Mouse (Mus musculus) MEL (cell line): ENCODE results near the gene Tmem161a. TPM values are rescaled to one million over a fixed set of nuclear protein-coding genes. Genes with fewer than 3 reads are reported as not detected.

Experiments used
- DNase-seq: peaks from one replicate; pipeline ENCODE4 v3.0.0; 2011; ENCODE audit warnings: low read depth, low spot score
- H3K27ac ChIP-seq: 2 replicates; pipeline ENCODE4 v1.5.1; 2012; ENCODE audit warnings: low read depth, mild to moderate bottlenecking, control low read depth, low read length, moderate library complexity; ENCODE audit not compliant: control insufficient read depth
- H3K27me3 ChIP-seq, 2 experiments: fragments of 150-350 bp in 1 of 2; sonication (generic) in 1 of 2; 2 replicates each; pipeline ENCODE4 v1.6.1; 2012; ENCODE audit warnings: low read length in 2 of 2, mild to moderate bottlenecking in 2 of 2, improper control_type of control experiment in 1 of 2, moderate library complexity in 1 of 2; ENCODE audit not compliant: insufficient read depth in 2 of 2, control insufficient read depth in 1 of 2
- H3K36me3 ChIP-seq, 2 experiments: 2 replicates each; pipeline ENCODE4 v1.6.1; 2012 to 2014; ENCODE audit warnings: low read length in 2 of 2, improper control_type of control experiment in 1 of 2, inconsistent platforms in 1 of 2, mild to moderate bottlenecking in 1 of 2; ENCODE audit not compliant: insufficient read depth in 2 of 2, control insufficient read depth in 1 of 2
- H3K4me1 ChIP-seq, 2 experiments: fragments of 150-350 bp in 1 of 2; sonication (generic) in 1 of 2; 2 replicates each; pipeline ENCODE4 v1.6.1; 2012; ENCODE audit warnings: low read length in 2 of 2, improper control_type of control experiment in 1 of 2, mild to moderate bottlenecking in 1 of 2; ENCODE audit not compliant: insufficient read depth in 2 of 2, control insufficient read depth in 1 of 2
- H3K4me3 ChIP-seq, 2 experiments: fragments of 150-350 bp in 1 of 2; sonication (generic) in 1 of 2; 2 replicates each; pipeline ENCODE4 v1.5.1; 2012; ENCODE audit warnings: low read depth in 2 of 2, low read length in 2 of 2, mild to moderate bottlenecking in 2 of 2, moderate library complexity in 2 of 2, control low read depth in 1 of 2, improper control_type of control experiment in 1 of 2; ENCODE audit not compliant: control insufficient read depth in 1 of 2, insufficient read depth in 1 of 2
- H3K79me2 ChIP-seq: 2 replicates; pipeline ENCODE4 v1.6.1; 2012; ENCODE audit warnings: mild to moderate bottlenecking, low read length, moderate library complexity; ENCODE audit not compliant: control insufficient read depth, poor library complexity, insufficient read depth
- H3K9ac ChIP-seq: 2 replicates; pipeline ENCODE4 v1.6.1; 2012; ENCODE audit warnings: low read depth, mild to moderate bottlenecking, control low read depth, low read length, moderate library complexity; ENCODE audit not compliant: control insufficient read depth, poor library complexity, severe bottlenecking
- H3K9me3 ChIP-seq: fragments of 150-350 bp; sonication (generic); replicated peaks from 2 replicates; pipeline ENCODE4 v1.6.1; 2012; ENCODE audit warnings: mild to moderate bottlenecking, low read length, improper control_type of control experiment, moderate library complexity; ENCODE audit not compliant: insufficient read depth
- CHD1 ChIP-seq: IDR thresholded peaks from 2 replicates; pipeline ENCODE4 v1.6.1; 2012; ENCODE audit warnings: low read depth, mild to moderate bottlenecking, inconsistent platforms, low read length, improper control_type of control experiment
- CTCF ChIP-seq, 3 experiments: IDR thresholded peaks in 2 of 3; conservative IDR thresholded peaks in 1 of 3; 2 replicates each; pipeline ENCODE4 v1.5.1; 2011 to 2012; ENCODE audit warnings: low read length in 3 of 3, low read depth in 2 of 3, mild to moderate bottlenecking in 2 of 3, improper control_type of control experiment in 1 of 3, inconsistent platforms in 1 of 3, mixed read lengths in 1 of 3, moderate library complexity in 1 of 3; ENCODE audit not compliant: control insufficient read depth in 1 of 3, insufficient read depth in 1 of 3, poor library complexity in 1 of 3, severe bottlenecking in 1 of 3
- ELF1 ChIP-seq: IDR thresholded peaks from 2 replicates; pipeline ENCODE4 v1.6.1; 2014; ENCODE audit warnings: low read depth, mild to moderate bottlenecking, inconsistent platforms, low read length, improper control_type of control experiment, moderate library complexity
- ETS1 ChIP-seq: IDR thresholded peaks from 2 replicates; pipeline ENCODE4 v1.6.1; 2012; ENCODE audit warnings: low read depth, mild to moderate bottlenecking, inconsistent platforms, low read length, improper control_type of control experiment, moderate library complexity
- HCFC1 ChIP-seq: IDR thresholded peaks from 2 replicates; pipeline ENCODE4 v1.6.1; 2012; ENCODE audit warnings: low read depth, mild to moderate bottlenecking, inconsistent platforms, low read length, improper control_type of control experiment, moderate library complexity
- KAT2A ChIP-seq: conservative IDR thresholded peaks from 2 replicates; pipeline ENCODE4 v1.6.1; 2012; ENCODE audit warnings: low read depth, low read length, improper control_type of control experiment, inconsistent platforms
- MAFK ChIP-seq: IDR thresholded peaks from 2 replicates; pipeline ENCODE4 v1.6.1; 2011; ENCODE audit warnings: low read depth, mild to moderate bottlenecking, low read length, improper control_type of control experiment, borderline replicate concordance
- MAX ChIP-seq: IDR thresholded peaks from 2 replicates; pipeline ENCODE4 v1.6.1; 2011; ENCODE audit warnings: low read length, improper control_type of control experiment
- MXI1 ChIP-seq: IDR thresholded peaks from 2 replicates; pipeline ENCODE4 v1.6.1; 2011; ENCODE audit warnings: mild to moderate bottlenecking, low read depth, low read length, improper control_type of control experiment
- MYC ChIP-seq: IDR thresholded peaks from 2 replicates; pipeline ENCODE4 v1.6.1; 2011; ENCODE audit warnings: low read depth, mild to moderate bottlenecking, low read length, improper control_type of control experiment, moderate library complexity
- NELFE ChIP-seq: IDR thresholded peaks from 2 replicates; pipeline ENCODE4 v1.6.1; 2011; ENCODE audit warnings: low read depth, low read length, improper control_type of control experiment
- NRF1 ChIP-seq: IDR thresholded peaks from 2 replicates; pipeline ENCODE4 v1.6.1; 2014; ENCODE audit warnings: low read depth, mild to moderate bottlenecking, inconsistent platforms, low read length, improper control_type of control experiment, moderate library complexity; ENCODE audit not compliant: poor library complexity, insufficient read depth, severe bottlenecking
- POLR2A ChIP-seq, 2 experiments: IDR thresholded peaks; 2 replicates each; pipeline ENCODE4 v1.6.1; 2011 to 2012; ENCODE audit warnings: low read length in 2 of 2, mild to moderate bottlenecking in 2 of 2, control low read depth in 1 of 2, improper control_type of control experiment in 1 of 2, low read depth in 1 of 2, moderate library complexity in 1 of 2; ENCODE audit not compliant: control insufficient read depth in 1 of 2, insufficient read depth in 1 of 2, poor library complexity in 1 of 2
- POLR2AphosphoS2 ChIP-seq: IDR thresholded peaks from 2 replicates; pipeline ENCODE4 v1.6.1; 2011; ENCODE audit warnings: low read length, improper control_type of control experiment
- SIN3A ChIP-seq: IDR thresholded peaks from 2 replicates; pipeline ENCODE4 v1.6.1; 2012; ENCODE audit warnings: low read length, improper control_type of control experiment, inconsistent platforms
- SMC3 ChIP-seq: IDR thresholded peaks from 2 replicates; pipeline ENCODE4 v1.6.1; 2011; ENCODE audit warnings: low read depth, low read length, improper control_type of control experiment
- TBP ChIP-seq: IDR thresholded peaks from 2 replicates; pipeline ENCODE4 v1.8.0; 2011; ENCODE audit warnings: low read depth, low read length, improper control_type of control experiment
- TCF12 ChIP-seq: IDR thresholded peaks from 2 replicates; pipeline ENCODE4 v1.6.1; 2014; ENCODE audit warnings: low read depth, mild to moderate bottlenecking, inconsistent platforms, low read length, improper control_type of control experiment, moderate library complexity
- USF1 ChIP-seq: IDR thresholded peaks from 2 replicates; pipeline ENCODE4 v1.6.1; 2014; ENCODE audit warnings: low read depth, mild to moderate bottlenecking, inconsistent platforms, low read length, improper control_type of control experiment, moderate library complexity
- ZMIZ1 ChIP-seq: IDR thresholded peaks from 2 replicates; pipeline ENCODE4 v1.6.1; 2012; ENCODE audit warnings: low read depth, mild to moderate bottlenecking, inconsistent platforms, low read length, improper control_type of control experiment, moderate library complexity
- polyA plus RNA-seq, 2 experiments: library from polyadenylated mRNA; stranded (reverse) in 1 of 2; unstranded in 1 of 2; fragments of >175 nt in 1 of 2; fragments of >200 nt in 1 of 2; gene quantifications; 2 replicates each; pipeline versions ENCODE4 v1.2.1 to v1.2.4; 2012; ENCODE audit warnings: low replicate concordance in 2 of 2, low read depth in 1 of 2; ENCODE audit not compliant: insufficient read length in 2 of 2, insufficient read depth in 1 of 2, missing spikeins in 1 of 2
- total RNA-seq: library from RNA; depleted of rRNA; stranded (reverse); fragments of 300-350 nt; gene quantifications from 2 replicates; pipeline ENCODE4 v1.2.3, GENCODE M21; 2012

Gene Tmem161a
- total and polyA plus RNA-seq, 3 experiments = 50.7 to 51.4 TPM; not detected in 1

DNA sequence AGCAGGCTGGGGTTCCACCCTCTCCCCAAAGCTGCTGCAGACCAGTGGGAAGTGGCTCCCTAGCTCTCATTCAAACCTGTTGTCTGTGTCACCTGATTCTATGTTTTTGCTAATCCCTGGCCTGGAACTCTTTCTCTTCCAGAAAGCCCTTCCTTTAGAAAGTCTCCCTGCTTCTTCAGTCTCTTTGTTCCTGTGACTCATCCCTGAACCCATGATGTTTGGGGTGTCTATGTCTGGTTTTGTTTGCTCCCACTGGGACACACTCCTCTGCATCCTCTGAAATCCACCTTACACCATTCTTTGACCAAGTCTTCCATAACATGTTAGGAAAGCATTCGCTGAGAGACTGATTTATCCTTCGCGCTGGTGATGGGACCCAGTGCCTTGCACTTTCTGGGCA is 42.1 kb upstream of the Tmem161a start:
- Histone ChIP-seq H3K79me2 (peaks cover 11% of the 10 kb centered on the region), H3K27ac (no peak overlapping the region), H3K9ac (no peak overlapping the region), H3K9me3 (no peaks in the 10 kb centered on the region), H3K4me1 (peaks cover 0 to 8% of the 10 kb centered on the region in 2 experiments; a peak in 2 of 4 replicates), H3K4me3 (no peak overlapping the region), H3K27me3 (peaks cover 0 to 3% of the 10 kb centered on the region in 2 experiments; a peak in 1 of 4 replicates), H3K36me3 (peaks cover 0 to 2% of the 10 kb centered on the region in 2 experiments; a peak in 2 of 4 replicates)
- no peak for DNase-seq
- TF ChIP-seq KAT2A (no peak), MAX (no peak)

DNA sequence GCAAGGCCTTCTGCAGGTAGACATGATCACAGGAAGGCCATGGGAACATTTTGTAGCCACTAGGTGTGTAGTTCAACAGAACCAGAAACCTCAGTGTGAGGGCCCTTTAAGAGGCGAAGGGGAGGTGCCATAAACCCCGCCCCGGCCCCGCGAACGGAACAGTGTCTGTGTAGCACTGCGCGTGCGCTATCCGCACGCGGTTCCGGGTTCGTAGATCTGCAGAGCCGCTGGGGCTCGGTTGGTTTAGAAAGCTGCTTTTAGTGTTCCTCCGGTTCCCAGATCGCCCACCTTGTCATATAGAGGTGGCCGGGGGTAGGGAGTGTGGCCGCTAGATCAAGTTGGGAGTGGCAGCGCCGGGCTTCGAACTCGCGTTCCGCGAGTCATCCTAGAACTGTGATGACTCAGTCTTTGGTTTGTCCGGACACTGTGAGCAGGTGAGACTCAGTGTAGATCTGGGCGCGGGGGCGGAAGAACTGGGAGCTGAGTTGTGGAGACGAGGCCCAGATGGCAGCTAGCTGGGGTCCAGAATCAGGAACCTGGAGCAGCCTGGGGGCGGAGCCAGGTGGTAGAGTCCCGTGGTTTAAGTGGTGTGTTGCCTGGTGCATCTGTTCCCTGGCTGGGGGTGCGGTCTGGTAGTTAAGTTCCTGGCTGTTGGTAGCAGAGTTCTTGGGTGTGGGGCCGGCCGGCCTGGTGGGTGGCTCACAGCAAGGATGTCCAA is 40.8 kb upstream of the Tmem161a start, which contains the start of gene Nr2c2ap:
Gene Nr2c2ap (plus strand): TSS at position 168 of the 718 bp plus-strand sequence.
- TF ChIP-seq TBP = peak; percentile 70
- TF ChIP-seq MXI1 = peak; percentile 96
- peak; percentile 79 to 96 for TF ChIP-seq POLR2A (IDR thresholded peaks at IDR 0.05; ENCODE audit: control insufficient read depth in 1 of 2, insufficient read depth in 1 of 2, low read depth in 1 of 2, low read length in 2 of 2, poor library complexity in 1 of 2)
- TF ChIP-seq ZMIZ1 = peak; percentile 59; the same call in 1 of the 2 replicates
- TF ChIP-seq MYC = peak; percentile 95
- no peak for TF ChIP-seq TCF12
- peak; percentile 85 for TF ChIP-seq HCFC1
- peak; percentile 98 for TF ChIP-seq SIN3A
- peak; percentile 5; the same call in 1 of the 2 replicates for TF ChIP-seq SMC3
- TF ChIP-seq NRF1 = peak; percentile 88
- no peak for TF ChIP-seq CHD1
- 0 out of 2 replicates have a peak, but pooled peaks have one; percentile 29 for TF ChIP-seq ETS1
- TF ChIP-seq MAX = peak; percentile 85
- TF ChIP-seq CTCF (IDR thresholded peaks at IDR 0.05 in 2 of 3, conservative IDR thresholded peaks at IDR 0.05 in 1 of 3; ENCODE audit: control insufficient read depth in 1 of 3, insufficient read depth in 1 of 3, low read depth in 2 of 3, low read length in 3 of 3, poor library complexity in 1 of 3, severe bottlenecking in 1 of 3) = no peak
- no peak for TF ChIP-seq MAFK
- TF ChIP-seq ELF1 = peak; percentile 98
- peak; percentile 89 for TF ChIP-seq POLR2AphosphoS2
- TF ChIP-seq USF1 = 0 out of 2 replicates have a peak, but pooled peaks have one; percentile 5
- TF ChIP-seq NELFE = peak; percentile 96
- TF ChIP-seq, all 39 proteins: peak for 15
- DNase-seq = peak; percentile 93
- peaks cover 0 to 2% of the 10 kb centered on the region in 2 experiments; a peak in 2 of 4 replicates for H3K36me3 ChIP-seq
- peak within 1 kb of the TSS; percentile 93 for H3K9ac ChIP-seq
- no peaks in the 10 kb centered on the region for H3K9me3 ChIP-seq
- H3K4me3 ChIP-seq = peak within 1 kb of the TSS; percentile 92 to 93
- H3K27me3 ChIP-seq = no peaks in the 10 kb centered on the region
- peak within 1 kb of the TSS; percentile 82 for H3K27ac ChIP-seq
- peaks cover 0 to 8% of the 10 kb centered on the region in 2 experiments; a peak in 2 of 4 replicates for H3K4me1 ChIP-seq
- peaks cover 11% of the 10 kb centered on the region for H3K79me2 ChIP-seq
